Mouse (Mus musculus): ENCODE results near the gene Mtmr1. TPM values are rescaled to one million over a fixed set of nuclear protein-coding genes. Genes with fewer than 3 reads are reported as not detected.
A peak's percentile ranks its signal among the peaks of the same experiment; 100 is the strongest.

Mtmr1 gene
- total RNA-seq, 2 experiments from 2014 or later: 48.2 to 50.2 TPM

GRCm38 (mm10) chrX:71435542-71435941 lies 71.0 kb downstream of the Mtmr1 start:
- no peak for DNase-seq (ENCODE audit: low spot score in 2 of 2)

- DNase-seq (ENCODE audit: low spot score in 2 of 2): no peak
Measured at GRCm38 (mm10) chrX:71439473-71439872, 74.9 kb downstream of the Mtmr1 start.

GRCm38 (mm10) chrX:71442916-71443315 lies 78.4 kb downstream of the Mtmr1 start:
- DNase-seq (ENCODE audit: low spot score in 2 of 2): no peak

- DNase-seq (ENCODE audit: low spot score in 2 of 2): no peak
Measured at GRCm38 (mm10) chrX:71456078-71456737, 91.6 kb downstream of the Mtmr1 start.

GRCm38 (mm10) chrX:71464138-71464826 lies 99.7 kb downstream of the Mtmr1 start:
- peak; percentile 3 for DNase-seq (ENCODE audit: low spot score in 2 of 2)

GRCm38 (mm10) chrX:71465417-71465816 lies 100.9 kb downstream of the Mtmr1 start:
- DNase-seq (ENCODE audit: low spot score in 2 of 2): no peak

GRCm38 (mm10) chrX:71467491-71467890 lies 102.9 kb downstream of the Mtmr1 start:
- no peak for DNase-seq (ENCODE audit: low spot score in 2 of 2)

Other genes starting within 250 kb of the Mtmr1 start
- 1 to 10 TPM; 4.0 to 6.3 TPM for gene Mtm1, start 154.0 kb upstream of the Mtmr1 start, total RNA-seq (2021)
- gene Cd99l2, start 128.1 kb downstream of the Mtmr1 start, total RNA-seq (2021): 10 to 100 TPM; 55.2 to 56.2 TPM
- gene Hmgb3, start 191.2 kb downstream of the Mtmr1 start, total RNA-seq (2021): 10 to 100 TPM; 31.8 to 42.9 TPM

Measured in layer of hippocampus, postnatal 14 days (tissue).